Comparison of ENCODE assay signal across 9 mouse cellular contexts in the genomic region with DNA sequence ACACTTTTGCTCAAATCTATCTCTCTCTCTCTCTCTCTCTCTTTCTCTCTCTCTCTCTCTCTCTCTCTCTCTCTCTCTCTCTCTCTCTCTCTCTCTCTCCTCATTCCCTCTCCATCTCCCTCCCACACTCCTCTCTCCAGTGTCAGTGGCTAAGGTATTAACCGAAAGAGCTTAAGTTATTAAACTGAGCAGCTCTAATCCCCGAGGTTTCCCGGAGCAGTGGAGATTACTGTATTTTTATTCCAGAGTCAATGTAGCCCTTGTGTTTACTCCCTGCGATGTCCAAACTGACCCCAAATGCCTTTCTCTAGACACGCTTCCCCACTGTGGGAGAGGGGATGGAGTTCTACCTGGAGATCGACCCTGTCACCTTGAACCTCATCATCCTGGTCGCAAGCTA. TPM values are rescaled to one million over a fixed set of nuclear protein-coding genes. Genes with fewer than 3 reads are reported as not detected.
DNase-seq lines count a peak whose midpoint lies in the region; ATAC-seq lines count a peak whose summit lies in the region.
"Had no signal": no experiment of that assay in that cellular context is flagged by ENCODE, and none has a peak within 500 bp of the region (broad histone marks: within the 10 kb centered on the region; RNA-seq: fewer than 3 reads in every experiment).

A gene (plus strand): TSS at position 243 of the 400 bp plus-strand sequence.

- no peak within 1 kb of the TSS for H3K27ac ChIP-seq in brown adipose tissue, adult 24 weeks (replicated peaks; ENCODE audit: low read depth, low read length)
- H3K27ac ChIP-seq in embryonic facial prominence, embryonic 10.5 days (replicated peaks) = no peak within 1 kb of the TSS
- H3K27ac ChIP-seq in midbrain, embryonic 13.5 days = no peak within 1 kb of the TSS

- H3K9ac ChIP-seq in midbrain, embryonic 13.5 days (replicated peaks) = no peak within 1 kb of the TSS

- intact Hi-C loops in heart, postnatal 25 days (cut with DNase I) = no loop called here

- H3K27me3 ChIP-seq in embryonic facial prominence, embryonic 10.5 days (replicated peaks; ENCODE audit: low read depth, poor library complexity, severe bottlenecking) = no peaks in the 10 kb centered on the region
- no peaks in the 10 kb centered on the region for H3K27me3 ChIP-seq in midbrain, embryonic 13.5 days

- H3K36me3 ChIP-seq in embryonic facial prominence, embryonic 10.5 days (replicated peaks) = no peaks in the 10 kb centered on the region
- H3K36me3 ChIP-seq in midbrain, embryonic 13.5 days = no peaks in the 10 kb centered on the region

- H3K4me1 ChIP-seq in brown adipose tissue, adult 24 weeks (ENCODE audit: control insufficient read depth, insufficient read depth, insufficient read length, low read length) = peaks cover 2% of the 10 kb centered on the region; the same call in 1 of the 2 replicates
- H3K4me1 ChIP-seq in embryonic facial prominence, embryonic 10.5 days = no peaks in the 10 kb centered on the region
- H3K4me1 ChIP-seq in midbrain, embryonic 13.5 days (replicated peaks) = no peaks in the 10 kb centered on the region

- no peak for DNase-seq in embryonic facial prominence, embryonic 10.5 days (ENCODE audit: low spot score)
- no peak for DNase-seq in heart, postnatal 25 days (ENCODE audit: low spot score)
- DNase-seq in adrenal gland, postnatal 4 days (ENCODE audit: low spot score in 2 of 2) = no peak
- DNase-seq in testis, postnatal 14 days (ENCODE audit: low spot score) = no peak
- DNase-seq in layer of hippocampus, postnatal 10 days (ENCODE audit: low spot score in 2 of 2) = no peak
- DNase-seq: adrenal gland, postnatal 25 days; right cerebral cortex, postnatal 25 days had no signal

- ATAC-seq in midbrain, embryonic 13.5 days = no peak

- H3K9me3 ChIP-seq in embryonic facial prominence, embryonic 10.5 days = no peaks in the 10 kb centered on the region
- no peaks in the 10 kb centered on the region for H3K9me3 ChIP-seq in midbrain, embryonic 13.5 days

- H3K4me3 ChIP-seq in brown adipose tissue, adult 24 weeks (ENCODE audit: insufficient read depth, low read depth, low read length) = no peak within 1 kb of the TSS
- H3K4me3 ChIP-seq in embryonic facial prominence, embryonic 10.5 days = no peak within 1 kb of the TSS
- no peak within 1 kb of the TSS for H3K4me3 ChIP-seq in midbrain, embryonic 13.5 days (replicated peaks)

- 88% methylated on average over 7 of the region's 7 CpGs for WGBS in embryonic facial prominence, embryonic 10.5 days
- 60% methylated on average over 7 of the region's 7 CpGs for WGBS in midbrain, embryonic 13.5 days

- no peak within 1 kb of the TSS for H3K4me2 ChIP-seq in midbrain, embryonic 13.5 days (replicated peaks)

RNA-seq across cellular contexts. Expression of the gene that starts here (rescaled TPM):
- 35.7 and 36.5 TPM in 2 replicates for polyA plus RNA-seq in brown adipose tissue, adult 24 weeks (2012; ENCODE audit: insufficient read depth, insufficient read length, missing spikeins)
- 14.4 and 14.6 TPM in 2 replicates for polyA plus RNA-seq in embryonic facial prominence, embryonic 10.5 days (2016; fragmentation: Nextera tagmentation; extraction: Ambion mirVana)
- total RNA-seq in heart, postnatal 25 days (2021) = 10 to 100 TPM; 13.2 to 14.5 TPM
- 25.4 and 25.5 TPM in 2 replicates for polyA plus RNA-seq in midbrain, embryonic 13.5 days (2015; fragmentation: Nextera tagmentation; extraction: Ambion mirVana)
- total RNA-seq in adrenal gland, postnatal 4 days (2021) = 1 to 10 TPM; 3.9 to 4.9 TPM
- 10 to 100 TPM in 1 of 2 experiments, 1 to 10 TPM in 1; 7.7 to 10.8 TPM for total RNA-seq in layer of hippocampus, postnatal 10 days (2021)
